Comparison of ENCODE assay signal across 8 mouse cellular contexts in the genomic region with DNA sequence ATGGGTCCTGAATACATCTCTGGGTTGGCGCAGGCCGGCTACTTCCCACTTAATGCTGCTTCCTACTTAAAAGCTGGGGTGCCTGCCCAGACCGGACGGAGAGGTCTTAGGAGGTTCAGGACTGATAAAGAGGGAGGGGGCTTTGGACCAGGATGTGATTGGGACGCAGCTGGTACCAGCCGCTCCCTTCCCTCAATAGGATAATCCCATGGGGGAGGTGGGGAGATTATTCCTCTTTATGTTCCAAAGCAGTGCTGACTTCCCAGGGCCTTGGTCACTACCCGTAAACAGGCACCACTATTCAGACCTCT. TPM values are rescaled to one million over a fixed set of nuclear protein-coding genes. Genes with fewer than 3 reads are reported as not detected.
DNase-seq lines count a peak whose midpoint lies in the region; ATAC-seq and TF ChIP-seq lines count a peak whose summit lies in the region.

No protein-coding gene starts in this region.

- H3K27ac ChIP-seq in left cerebral cortex, adult 2 months, result peak overlapping the region; percentile 76
- H3K27ac ChIP-seq in forebrain, embryonic 10.5 days, result peak overlapping the region; percentile 89
- no peak overlapping the region for H3K27ac ChIP-seq in limb, embryonic 11.5 days (replicated peaks; ENCODE audit: low read depth, low read length)
- H3K27ac ChIP-seq in neural tube, embryonic 14.5 days (ENCODE audit: low read depth, low read length), result no peak overlapping the region

- ATAC-seq in limb, embryonic 11.5 days (ENCODE audit: insufficient number of reproducible peaks, low FRiP score, low TSS enrichment, low read depth), result no peak
- ATAC-seq in neural tube, embryonic 14.5 days (ENCODE audit: low read depth), result no peak
- ATAC-seq in CD4-positive, CD25-positive, alpha-beta regulatory T cell, adult 4 months, result no peak

- no peaks in the 10 kb centered on the region for H3K36me3 ChIP-seq in forebrain, embryonic 10.5 days (replicated peaks)
- no peaks in the 10 kb centered on the region for H3K36me3 ChIP-seq in limb, embryonic 11.5 days (ENCODE audit: control insufficient read depth, insufficient read depth, low read length)
- H3K36me3 ChIP-seq in neural tube, embryonic 14.5 days (ENCODE audit: control insufficient read depth, insufficient read depth, low read length), result no peaks in the 10 kb centered on the region

- intact Hi-C loops in left cerebral cortex, adult 2 months (cut with DNase I), result no loop called here
- intact Hi-C loops in left cerebral cortex, postnatal 14 days (cut with DNase I), result no loop called here

- 5% methylated on average over 7 of the region's 7 CpGs for WGBS in forebrain, embryonic 10.5 days
- WGBS in limb, embryonic 11.5 days, result 9% methylated on average over 7 of the region's 7 CpGs
- 5% methylated on average over 7 of the region's 7 CpGs for WGBS in neural tube, embryonic 14.5 days

- H3K4me2 ChIP-seq in limb, embryonic 11.5 days (ENCODE audit: low read depth, severe bottlenecking), result peak overlapping the region; percentile 96
- H3K4me2 ChIP-seq in neural tube, embryonic 14.5 days (ENCODE audit: low read depth, low read length), result peak overlapping the region; percentile 89

- H3K27me3 ChIP-seq in forebrain, embryonic 10.5 days (ENCODE audit: poor library complexity, severe bottlenecking), result peaks cover 48% of the 10 kb centered on the region
- 0 out of 2 replicates have a peak, but pooled peaks cover 5% of the 10 kb centered on the region for H3K27me3 ChIP-seq in limb, embryonic 11.5 days (ENCODE audit: control insufficient read depth, insufficient read depth, low read length)
- H3K27me3 ChIP-seq in neural tube, embryonic 14.5 days (ENCODE audit: control insufficient read depth, insufficient read depth, low read length), result peaks cover 16% of the 10 kb centered on the region

- H3K9me3 ChIP-seq in forebrain, embryonic 10.5 days, result no peaks in the 10 kb centered on the region
- H3K9me3 ChIP-seq in limb, embryonic 11.5 days (ENCODE audit: control insufficient read depth, low read length), result no peaks in the 10 kb centered on the region
- no peaks in the 10 kb centered on the region for H3K9me3 ChIP-seq in neural tube, embryonic 14.5 days (ENCODE audit: control insufficient read depth, low read length)

- peaks cover 38% of the 10 kb centered on the region for H3K4me1 ChIP-seq in forebrain, embryonic 10.5 days
- peaks cover 25% of the 10 kb centered on the region for H3K4me1 ChIP-seq in limb, embryonic 11.5 days (ENCODE audit: control insufficient read depth, insufficient read depth, low read length)
- H3K4me1 ChIP-seq in neural tube, embryonic 14.5 days (ENCODE audit: control insufficient read depth, insufficient read depth, low read length), result no peaks in the 10 kb centered on the region

- H3K9ac ChIP-seq in limb, embryonic 11.5 days (ENCODE audit: low read length), result peak overlapping the region; percentile 70
- H3K9ac ChIP-seq in neural tube, embryonic 14.5 days (replicated peaks; ENCODE audit: low read depth, low read length), result peak overlapping the region; percentile 71

- no peak for DNase-seq in left cerebral cortex, adult 2 months (ENCODE audit: extremely low spot score in 1 of 2, low spot score in 2 of 2)
- DNase-seq in left cerebral cortex, postnatal 14 days (ENCODE audit: low spot score in 2 of 2), result no peak
- DNase-seq in forebrain, embryonic 10.5 days (ENCODE audit: extremely low spot score, low spot score), result no peak
- DNase-seq in limb, embryonic 11.5 days (ENCODE audit: low spot score), result no peak
- DNase-seq in gastrocnemius, adult 8-10 months (ENCODE audit: low spot score in 2 of 2), result no peak
- DNase-seq in thymus, postnatal 25 days, result no peak

- TF ChIP-seq CTCF in left cerebral cortex, adult 2 months (IDR thresholded peaks at IDR 0.05), result no peak

- peak overlapping the region; percentile 60 for H3K4me3 ChIP-seq in left cerebral cortex, adult 2 months
- H3K4me3 ChIP-seq in forebrain, embryonic 10.5 days, result peak overlapping the region; percentile 82
- peak overlapping the region; percentile 54 for H3K4me3 ChIP-seq in limb, embryonic 11.5 days (ENCODE audit: low read depth, low read length)
- H3K4me3 ChIP-seq in neural tube, embryonic 14.5 days (ENCODE audit: low read depth, low read length), result peak overlapping the region; percentile 55

RNA-seq across cellular contexts. Expression of gene Ramp2, which starts 0.8 kb away (rescaled TPM):
- total RNA-seq in left cerebral cortex, adult 2 months (2021), result 10 to 100 TPM; 35.7 to 40.8 TPM
- 10 to 100 TPM; 40.4 to 44.7 TPM for total RNA-seq in left cerebral cortex, postnatal 14 days (2021)
- polyA plus RNA-seq in forebrain, embryonic 10.5 days (2016; fragmentation: Nextera tagmentation; extraction: Ambion mirVana), result 54.8 and 57.3 TPM in 2 replicates
- polyA plus RNA-seq in limb, embryonic 11.5 days (2014; fragmentation: Nextera tagmentation; extraction: Ambion mirVana), result 60.4 and 67.2 TPM in 2 replicates
- 63.1 and 103 TPM in 2 replicates for polyA plus RNA-seq in neural tube, embryonic 14.5 days (2014; fragmentation: Nextera tagmentation; extraction: Ambion mirVana)
- total RNA-seq in gastrocnemius, adult 8-10 months (2022), result 10 to 100 TPM; 19.3 to 28.6 (median 25.4) TPM
- not detected for polyA plus RNA-seq in CD4-positive, CD25-positive, alpha-beta regulatory T cell, adult 4 months (2017; shearing (Covaris generic))

RNA-seq across cellular contexts. Expression of gene Vps25, which starts 6.8 kb away (rescaled TPM):
- total RNA-seq in left cerebral cortex, adult 2 months (2021), result 10 to 100 TPM; 59.3 to 61.0 TPM
- total RNA-seq in left cerebral cortex, postnatal 14 days (2021), result 10 to 100 TPM; 74.6 to 86.7 TPM
- polyA plus RNA-seq in forebrain, embryonic 10.5 days (2016; fragmentation: Nextera tagmentation; extraction: Ambion mirVana), result 128 and 129 TPM in 2 replicates
- polyA plus RNA-seq in limb, embryonic 11.5 days (2014; fragmentation: Nextera tagmentation; extraction: Ambion mirVana), result 111 and 120 TPM in 2 replicates
- polyA plus RNA-seq in neural tube, embryonic 14.5 days (2014; fragmentation: Nextera tagmentation; extraction: Ambion mirVana), result 121 and 134 TPM in 2 replicates
- total RNA-seq in gastrocnemius, adult 8-10 months (2022), result 10 to 100 TPM; 44.9 to 48.1 (median 47.2) TPM
- polyA plus RNA-seq in CD4-positive, CD25-positive, alpha-beta regulatory T cell, adult 4 months (2017; shearing (Covaris generic)), result 100 to 1,000 TPM; 132 to 144 TPM

RNA-seq across cellular contexts. Expression of gene Wnk4, which starts 13.7 kb away (rescaled TPM):
- 1 to 10 TPM; 4.5 to 8.0 TPM for total RNA-seq in left cerebral cortex, adult 2 months (2021)
- total RNA-seq in left cerebral cortex, postnatal 14 days (2021), result 1 to 10 TPM; 4.7 to 5.7 TPM
- 5.4 and 6.4 TPM in 2 replicates for polyA plus RNA-seq in forebrain, embryonic 10.5 days (2016; fragmentation: Nextera tagmentation; extraction: Ambion mirVana)
- polyA plus RNA-seq in limb, embryonic 11.5 days (2014; fragmentation: Nextera tagmentation; extraction: Ambion mirVana), result 7.0 and 8.1 TPM in 2 replicates
- polyA plus RNA-seq in neural tube, embryonic 14.5 days (2014; fragmentation: Nextera tagmentation; extraction: Ambion mirVana), result 4.2 and 5.9 TPM in 2 replicates
- under 1 TPM in 3 of 4 experiments, not detected in 1; 0.12 to 0.49 (median 0.32) TPM for total RNA-seq in gastrocnemius, adult 8-10 months (2022)
- 1 to 10 TPM in 1 of 2 experiments, under 1 TPM in 1; 0.91 to 1.4 TPM for polyA plus RNA-seq in CD4-positive, CD25-positive, alpha-beta regulatory T cell, adult 4 months (2017; shearing (Covaris generic))

RNA-seq across cellular contexts. Expression of gene Ezh1, which starts 20.4 kb away (rescaled TPM):
- total RNA-seq in left cerebral cortex, adult 2 months (2021), result 10 to 100 TPM; 56.9 to 62.1 TPM
- total RNA-seq in left cerebral cortex, postnatal 14 days (2021), result 10 to 100 TPM; 32.4 TPM
- polyA plus RNA-seq in forebrain, embryonic 10.5 days (2016; fragmentation: Nextera tagmentation; extraction: Ambion mirVana), result 9.9 and 10.2 TPM in 2 replicates
- 12.7 and 13.4 TPM in 2 replicates for polyA plus RNA-seq in limb, embryonic 11.5 days (2014; fragmentation: Nextera tagmentation; extraction: Ambion mirVana)
- 28.4 and 30.7 TPM in 2 replicates for polyA plus RNA-seq in neural tube, embryonic 14.5 days (2014; fragmentation: Nextera tagmentation; extraction: Ambion mirVana)
- total RNA-seq in gastrocnemius, adult 8-10 months (2022), result 10 to 100 TPM; 24.3 to 31.0 (median 26.2) TPM
- 10 to 100 TPM; 57.3 to 85.6 TPM for polyA plus RNA-seq in CD4-positive, CD25-positive, alpha-beta regulatory T cell, adult 4 months (2017; shearing (Covaris generic))

RNA-seq across cellular contexts. Expression of gene Cntd1, which starts 32.2 kb away (rescaled TPM):
- total RNA-seq in left cerebral cortex, adult 2 months (2021), result under 1 TPM; 0.44 to 0.81 TPM
- under 1 TPM; 0.27 to 0.59 TPM for total RNA-seq in left cerebral cortex, postnatal 14 days (2021)
- polyA plus RNA-seq in forebrain, embryonic 10.5 days (2016; fragmentation: Nextera tagmentation; extraction: Ambion mirVana), result 0.77 and 1.0 TPM in 2 replicates
- polyA plus RNA-seq in limb, embryonic 11.5 days (2014; fragmentation: Nextera tagmentation; extraction: Ambion mirVana), result 1.3 and 1.8 TPM in 2 replicates
- polyA plus RNA-seq in neural tube, embryonic 14.5 days (2014; fragmentation: Nextera tagmentation; extraction: Ambion mirVana), result 0.75 and 0.86 TPM in 2 replicates
- total RNA-seq in gastrocnemius, adult 8-10 months (2022), result under 1 TPM in 3 of 4 experiments, not detected in 1; 0.29 to 0.53 (median 0.34) TPM
- under 1 TPM in 1 of 2 experiments, not detected in 1; 0.97 TPM for polyA plus RNA-seq in CD4-positive, CD25-positive, alpha-beta regulatory T cell, adult 4 months (2017; shearing (Covaris generic))

Comparison
In these comparisons a context has a peak if more than half of its experiments do, and no peak if none do; other contexts are left out.
1. H3K27ac ChIP-seq: peak in left cerebral cortex, adult 2 months (single experiment) and forebrain, embryonic 10.5 days (single experiment); none in limb, embryonic 11.5 days (single experiment) and neural tube, embryonic 14.5 days (single experiment).
2. RNA of gene Ramp2, which starts 0.8 kb away (polyA plus RNA-seq): 63.1 to 103 TPM in neural tube, embryonic 14.5 days, 60.4 to 67.2 TPM in limb, embryonic 11.5 days and 54.8 to 57.3 TPM in forebrain, embryonic 10.5 days; not detected in CD4-positive, CD25-positive, alpha-beta regulatory T cell, adult 4 months; every median in the first group is over 10 times any median in the second.
3. Peak in every context shown above with its lines, with median percentiles within 50 percentile points of each other: H3K4me3 ChIP-seq.